Mouse (Mus musculus) inflammation-experienced regulatory T-cells, adult 6 months (primary cell): ENCODE results near the gene Cxcr1. TPM values are rescaled to one million over a fixed set of nuclear protein-coding genes. Genes with fewer than 3 reads are reported as not detected.
"Not testable (repeated sequence)": the region's sequence is repeated elsewhere in the genome, so short reads cannot be mapped to it uniquely, and the experiment has no call there.

Source experiments
- ATAC-seq: one replicate; pipeline ENCODE4 v1.8.0; 2017
- polyA plus RNA-seq, 3 experiments: library from polyadenylated mRNA; unstranded; fragments of 100-300 nt; shearing (Covaris generic); gene quantifications; one replicate each; pipeline ENCODE4 v1.2.1; 2017

Cxcr1 gene
- polyA plus RNA-seq, 3 experiments from 2014 or later, result not detected

GRCm38 (mm10) chr1:74195961-74196360 is 1.5 kb upstream of the Cxcr1 start:
- no peak for ATAC-seq

DNA sequence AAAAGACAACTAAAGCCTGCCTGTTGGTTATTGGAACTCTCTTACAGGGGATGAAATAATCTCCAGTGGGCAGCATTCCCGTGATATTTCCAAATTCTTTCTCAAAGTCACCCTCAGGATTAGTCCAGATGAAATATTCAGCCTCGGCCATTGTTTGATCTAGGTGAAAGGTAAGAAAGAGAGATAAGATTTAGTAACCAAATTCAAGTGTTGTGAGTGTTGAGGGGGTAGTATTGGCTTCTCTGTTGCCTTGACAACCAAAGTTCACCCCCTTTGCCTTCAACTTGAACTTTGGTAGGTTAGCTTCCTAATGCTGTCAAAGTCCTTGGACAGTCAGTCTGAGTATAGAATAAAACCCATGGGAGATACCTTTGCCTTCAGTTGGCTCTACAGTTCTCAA is 1.7 kb downstream of the Cxcr1 start:
- ATAC-seq, result no peak

DNA sequence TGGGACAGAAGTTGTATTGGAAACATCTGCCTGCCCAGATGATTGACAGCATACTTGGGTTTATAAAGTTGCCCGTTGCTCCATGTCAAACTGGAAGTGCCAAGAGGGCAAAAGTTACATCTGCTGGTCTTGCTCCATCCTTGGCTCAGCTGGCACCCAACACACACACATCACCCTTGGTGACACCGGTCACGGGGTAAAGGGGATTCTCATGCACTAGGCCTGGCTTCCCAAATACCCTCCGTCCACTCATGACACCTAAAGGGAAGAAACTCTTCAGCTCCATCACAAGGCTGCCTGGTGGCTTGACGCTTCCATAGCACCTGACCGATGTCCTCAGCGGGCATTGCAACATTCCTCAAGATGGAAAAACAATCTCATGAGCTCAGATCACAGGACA is 4.0 kb downstream of the Cxcr1 start:
- no peak for ATAC-seq

DNA sequence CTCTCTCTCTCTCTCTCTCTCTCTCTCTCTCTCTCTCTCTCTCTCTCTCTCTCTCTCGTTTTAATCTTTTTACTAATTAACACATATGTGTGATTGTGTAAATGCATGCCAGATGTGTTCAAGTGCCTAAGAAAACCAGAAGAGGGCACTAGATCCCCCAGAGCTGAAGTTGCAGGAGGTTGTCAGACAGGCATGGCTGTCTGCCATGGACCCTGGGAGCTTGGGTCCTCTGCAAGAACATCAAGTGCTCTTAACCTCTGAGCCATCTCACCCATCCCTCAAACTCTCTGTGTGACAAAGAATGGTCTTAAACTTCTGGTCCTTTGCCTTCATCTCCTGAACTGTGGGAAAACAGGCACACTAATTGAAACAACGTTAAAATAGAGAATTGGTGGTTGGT is 11.4 kb downstream of the Cxcr1 start:
- ATAC-seq, result no peak

GRCm38 (mm10) chr1:74181462-74181861 is 13.0 kb downstream of the Cxcr1 start:
- no peak for ATAC-seq

DNA sequence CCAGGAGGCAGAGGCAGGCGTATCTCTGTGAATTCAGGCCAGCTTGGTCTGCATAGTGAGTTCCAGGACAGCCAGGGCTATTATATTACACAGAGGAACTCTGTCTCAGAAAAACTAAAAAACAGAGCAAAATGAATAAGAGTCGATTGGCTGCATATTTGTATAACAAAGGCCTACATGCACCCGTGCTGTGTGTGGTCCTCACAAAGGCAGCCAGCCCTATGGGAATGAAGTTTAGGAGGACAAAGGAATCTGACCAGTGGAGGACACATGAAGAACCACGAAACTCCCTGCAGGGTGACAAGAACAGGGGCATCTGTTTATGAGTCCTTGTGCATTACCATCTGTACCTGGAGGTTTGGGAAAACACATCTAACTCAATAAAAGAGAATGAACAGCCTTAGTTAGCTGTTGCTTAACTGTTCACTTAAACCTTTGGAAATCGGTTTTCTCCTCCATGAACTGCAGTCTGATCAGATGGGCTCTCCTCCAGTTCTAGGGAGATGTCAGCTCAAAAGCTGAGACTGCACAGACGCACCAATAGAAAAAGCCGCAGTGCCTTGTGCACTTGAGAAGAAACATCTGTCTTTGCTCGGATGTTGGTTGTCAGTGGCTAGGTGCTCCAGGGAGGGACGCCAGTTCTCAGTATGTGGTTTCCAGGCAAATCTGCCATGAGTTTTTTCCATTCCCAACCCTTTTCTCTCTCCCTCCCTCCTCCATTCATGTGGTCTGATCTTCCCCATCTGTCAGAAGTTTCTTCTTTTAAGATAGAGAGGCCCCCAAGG is 14.6 kb downstream of the Cxcr1 start:
- ATAC-seq, result no peak

DNA sequence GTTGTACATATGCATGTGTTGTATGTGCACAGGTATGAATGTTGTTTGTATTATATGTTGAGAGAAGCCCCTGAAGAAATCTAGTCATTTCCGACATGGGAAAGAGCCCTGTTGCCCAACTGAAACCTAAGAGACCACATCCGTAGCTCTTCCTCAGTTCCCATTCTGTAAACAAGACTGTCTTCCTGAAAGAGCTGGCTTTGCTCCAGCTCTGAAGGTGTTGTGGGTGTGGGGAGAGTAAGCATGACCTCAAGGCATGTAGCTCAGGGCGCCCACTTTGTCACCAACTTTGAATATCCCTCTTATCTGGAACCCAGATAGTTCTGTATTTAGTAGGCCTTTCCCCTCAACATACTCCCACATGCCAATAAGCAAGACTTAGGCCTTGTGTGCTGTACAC is 15.8 kb downstream of the Cxcr1 start:
- ATAC-seq, result no peak

DNA sequence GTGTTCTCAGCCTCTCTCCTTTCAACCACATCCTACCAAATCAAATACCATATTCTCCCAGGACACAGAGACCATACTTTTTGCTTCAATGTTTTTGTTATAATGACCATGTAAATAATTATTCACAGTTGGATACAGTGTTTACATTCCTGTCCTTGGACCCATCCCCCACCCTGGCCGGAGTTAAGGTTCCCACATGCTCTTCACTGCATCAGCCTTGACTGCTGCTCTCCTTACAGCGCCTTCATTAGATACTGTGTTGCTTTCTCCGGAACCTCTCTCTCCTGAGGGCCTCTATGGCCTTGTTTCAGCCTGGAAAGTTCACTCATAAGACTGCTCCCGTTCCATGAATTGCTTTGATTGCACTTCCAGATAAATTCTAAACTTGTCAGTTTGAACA is 18.7 kb downstream of the Cxcr1 start:
- no peak for ATAC-seq

GRCm38 (mm10) chr1:74172722-74173121 is 21.7 kb downstream of the Cxcr1 start:
- ATAC-seq, result no peak

GRCm38 (mm10) chr1:74169721-74170120 is 24.7 kb downstream of the Cxcr1 start:
- ATAC-seq, result no peak

- no peak for ATAC-seq
Observed at GRCm38 (mm10) chr1:74167136-74167535, 27.3 kb downstream of the Cxcr1 start.

- ATAC-seq, result no peak
Observed at GRCm38 (mm10) chr1:74160036-74160435, 34.4 kb downstream of the Cxcr1 start.

GRCm38 (mm10) chr1:74159613-74160012 is 34.8 kb downstream of the Cxcr1 start:
- not testable (repeated sequence) for ATAC-seq

DNA sequence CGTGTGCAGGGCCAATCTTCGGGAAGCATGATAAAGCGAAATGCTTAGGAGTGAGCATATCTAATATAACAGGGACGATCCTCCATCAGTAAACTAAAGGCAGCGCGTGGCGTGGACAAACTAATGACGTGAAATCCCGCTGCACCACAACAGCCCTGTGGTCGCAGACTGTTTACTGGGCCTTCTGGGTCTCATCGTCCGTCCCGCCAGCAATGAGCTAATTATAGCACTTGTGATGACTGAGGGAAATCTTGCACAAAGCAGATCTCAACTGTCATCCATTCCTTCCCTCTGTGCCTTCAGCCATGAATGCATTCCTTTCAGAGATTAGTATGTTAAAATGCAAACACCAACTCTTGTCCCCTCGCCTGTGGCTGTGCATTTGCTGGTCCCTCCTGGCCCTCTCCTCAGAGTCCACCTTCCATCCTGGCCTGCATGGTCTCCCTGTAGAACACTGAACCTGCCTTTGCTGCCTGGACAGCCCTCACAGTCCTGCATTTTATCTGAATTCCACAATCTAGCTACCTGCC is 38.0 kb downstream of the Cxcr1 start:
- no peak for ATAC-seq

- ATAC-seq, result no peak
Observed at GRCm38 (mm10) chr1:74155435-74156012, 38.9 kb downstream of the Cxcr1 start.

GRCm38 (mm10) chr1:74153461-74154184 is 40.8 kb downstream of the Cxcr1 start, which contains the start of gene Cxcr2:
Gene Cxcr2, plus strand, starts transcription at chr1:74153989.
- ATAC-seq, result no peak

DNA sequence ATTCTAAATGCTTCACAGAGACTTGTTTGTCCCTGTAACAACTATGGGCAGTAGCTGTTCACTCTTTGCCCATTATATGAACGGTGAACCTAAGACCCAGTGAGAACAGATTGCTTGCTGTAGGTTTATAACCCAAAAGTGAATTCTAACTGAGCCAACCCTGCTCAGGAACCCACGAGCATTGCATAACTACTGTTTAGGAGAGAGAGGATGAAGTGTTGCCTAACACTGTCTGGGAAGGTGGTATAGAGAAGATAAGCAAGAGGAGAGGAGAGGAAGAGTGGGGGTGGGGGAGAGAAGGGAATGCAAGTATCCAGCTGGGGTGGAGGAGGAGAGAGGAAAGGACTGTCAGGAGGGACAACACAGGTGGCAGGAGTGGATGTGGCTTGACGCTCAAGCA is 43.3 kb downstream of the Cxcr1 start:
- ATAC-seq, result no peak

DNA sequence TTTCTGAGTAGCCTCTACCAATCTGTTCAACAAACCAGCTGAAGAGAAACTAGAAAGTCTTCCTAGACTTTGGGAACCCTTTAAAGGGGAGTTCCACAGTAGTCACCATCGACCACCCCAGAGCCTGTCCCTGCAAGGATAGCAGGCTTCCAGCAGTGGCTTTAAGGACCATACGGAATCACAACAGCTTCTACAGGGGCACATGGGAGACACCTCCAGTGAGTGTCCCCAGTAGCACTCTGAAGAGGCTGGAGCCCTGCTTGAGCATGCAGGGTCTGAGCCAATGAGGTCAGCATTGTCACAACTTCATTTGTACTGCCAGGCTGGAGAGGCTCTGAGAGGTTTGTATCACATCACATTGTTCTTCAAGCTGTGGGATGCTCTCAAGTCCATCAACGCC is 44.3 kb downstream of the Cxcr1 start:
- no peak for ATAC-seq

DNA sequence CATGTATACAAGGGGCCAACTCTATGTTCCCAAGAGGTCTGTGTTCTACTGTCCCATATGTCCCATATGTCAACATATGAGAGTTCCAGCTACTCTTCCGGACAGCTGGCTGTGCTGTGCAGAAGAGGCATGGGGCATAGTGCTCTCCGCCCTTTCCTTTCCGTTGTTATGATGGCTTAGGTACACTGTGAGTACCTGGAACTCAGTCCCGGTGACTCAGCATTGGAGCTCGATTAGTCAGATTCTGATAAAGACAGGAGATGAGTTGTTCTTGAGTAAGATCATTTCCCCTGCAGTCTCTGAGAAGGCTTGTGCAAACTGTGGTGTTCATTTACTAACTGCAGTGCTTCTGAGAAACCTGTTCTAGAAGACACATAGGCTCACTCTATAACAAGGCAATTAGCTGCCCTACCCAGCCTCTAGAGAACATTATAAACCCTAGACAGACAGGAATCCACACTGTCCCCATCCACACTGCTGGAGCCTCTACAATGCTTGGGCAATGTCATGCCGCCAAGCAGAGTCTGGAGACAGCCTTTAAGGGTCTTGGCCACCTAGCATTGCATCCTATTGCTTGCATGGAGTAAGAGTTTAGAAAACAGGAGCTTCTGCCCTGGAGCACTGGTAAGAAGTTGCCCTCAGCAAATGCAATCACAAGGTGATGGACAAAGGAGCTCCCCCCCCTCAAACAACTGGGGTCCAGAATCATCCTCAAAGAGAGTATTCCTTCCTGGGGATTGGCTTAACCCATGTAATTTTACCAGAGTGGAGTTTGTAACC is 45.1 kb downstream of the Cxcr1 start:
- ATAC-seq, result no peak
